Mouse (Mus musculus) right cerebral cortex, adult 2 months (tissue): ENCODE data around the gene Eif5a2.
"Not testable (repeated sequence)": the region's sequence is repeated elsewhere in the genome, so short reads cannot be mapped to it uniquely, and the experiment has no call there.

Source experiments
- DNase-seq, 2 experiments: peaks; one replicate each; pipeline ENCODE4 v3.0.0; 2021 to 2022; ENCODE audit warnings: low spot score in 2 of 2

Gene Eif5a2

GRCm38 (mm10) chr3:28780994-28781393 is at the start of gene Eif5a2:
TSS of gene Eif5a2 (plus strand) at chr3:28781276.
- DNase-seq: peak; percentile 91 to 92

- no peak for DNase-seq
These were observed 46.4 kb upstream of the Eif5a2 start for GRCm38 (mm10) chr3:28734712-28735111.

DNA sequence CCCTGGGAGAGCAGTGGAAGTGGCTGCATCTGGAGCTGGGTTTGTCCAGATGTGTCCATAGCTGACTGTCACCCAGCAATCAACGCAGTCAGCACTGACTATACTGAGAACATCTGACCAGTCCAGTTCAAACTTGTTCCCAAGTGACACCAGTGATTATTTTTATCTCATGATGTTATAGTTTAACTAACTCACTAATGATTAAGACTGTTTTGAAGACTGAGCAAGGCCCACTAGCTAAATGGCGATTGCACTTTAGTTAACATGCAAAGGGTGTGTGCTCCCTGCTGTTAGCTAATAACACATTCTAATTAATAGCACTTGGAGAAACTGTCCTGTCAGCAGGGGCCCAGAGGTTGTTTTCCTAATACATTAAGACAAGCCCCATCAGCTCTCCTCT is 44.1 kb upstream of the Eif5a2 start:
- no peak for DNase-seq

DNA sequence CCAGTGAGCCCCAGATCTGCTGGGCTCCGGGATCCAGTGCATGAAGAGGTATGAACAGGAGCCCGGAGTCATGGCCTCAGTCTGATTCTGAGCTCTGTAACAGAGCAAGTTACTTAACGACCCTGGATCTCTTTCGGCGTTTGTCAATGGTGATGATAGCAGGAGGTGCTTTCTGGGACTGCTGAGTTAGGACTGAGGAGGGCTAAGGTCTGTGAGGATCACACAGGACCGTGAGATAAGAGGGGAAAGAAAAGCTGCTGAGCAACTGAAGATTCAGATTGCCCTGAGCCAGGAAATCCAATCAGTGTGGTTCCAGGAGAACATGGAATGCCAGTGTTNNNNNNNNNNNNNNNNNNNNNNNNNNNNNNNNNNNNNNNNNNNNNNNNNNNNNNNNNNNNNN is 40.7 kb upstream of the Eif5a2 start:
- DNase-seq: no peak

- no peak for DNase-seq
These were observed 37.8 kb upstream of the Eif5a2 start for GRCm38 (mm10) chr3:28743251-28743650.

- DNase-seq: peak; percentile 84 to 89
These were observed 35.1 kb upstream of the Eif5a2 start for GRCm38 (mm10) chr3:28745835-28746483.

DNA sequence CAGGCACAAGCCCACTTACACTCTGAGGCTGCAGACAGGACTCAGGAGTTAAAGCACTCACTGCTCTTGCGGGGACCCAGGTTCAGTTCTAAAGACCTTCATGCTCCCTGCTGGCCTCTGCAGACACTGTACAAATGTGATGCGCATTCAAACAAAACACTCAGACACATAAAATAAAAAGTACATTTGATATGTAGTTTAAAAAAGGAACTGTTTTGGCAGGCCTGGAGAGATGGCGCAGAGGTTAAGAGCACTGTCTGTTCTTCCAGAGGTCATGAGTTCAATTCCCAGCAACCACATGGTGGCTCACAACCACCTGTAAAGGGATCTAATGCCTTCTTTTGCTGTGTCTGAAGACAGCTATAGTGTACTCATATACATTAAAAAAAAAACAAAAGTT is 32.9 kb upstream of the Eif5a2 start:
- DNase-seq: no peak

- no peak for DNase-seq
These were observed 32.1 kb upstream of the Eif5a2 start for GRCm38 (mm10) chr3:28748956-28749355.

DNA sequence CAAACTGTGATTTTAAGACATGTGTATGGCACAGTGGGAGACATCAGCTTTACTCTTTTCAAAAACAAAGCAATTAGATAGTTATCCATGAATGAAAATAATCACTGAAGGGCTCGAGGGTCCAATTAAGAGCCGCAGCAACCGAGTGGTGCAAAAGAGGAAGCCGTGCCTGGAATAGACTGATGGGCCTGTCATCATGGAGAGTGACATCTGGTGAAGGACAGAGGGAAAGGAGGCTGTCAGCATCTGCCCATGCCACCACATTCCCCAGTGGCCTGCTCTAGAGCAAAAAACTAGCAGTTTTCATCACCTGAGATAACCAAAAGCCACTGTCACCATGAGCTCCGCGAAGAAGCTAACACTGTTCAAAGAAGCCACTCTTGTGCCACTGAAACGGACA is 25.6 kb upstream of the Eif5a2 start:
- DNase-seq: no peak

- DNase-seq: no peak
These were observed 19.8 kb upstream of the Eif5a2 start for GRCm38 (mm10) chr3:28761225-28761789.

GRCm38 (mm10) chr3:28766935-28767334 is 14.1 kb upstream of the Eif5a2 start:
- DNase-seq: no peak

- no peak for DNase-seq
These were observed 12.9 kb upstream of the Eif5a2 start for GRCm38 (mm10) chr3:28768222-28768621.

DNA sequence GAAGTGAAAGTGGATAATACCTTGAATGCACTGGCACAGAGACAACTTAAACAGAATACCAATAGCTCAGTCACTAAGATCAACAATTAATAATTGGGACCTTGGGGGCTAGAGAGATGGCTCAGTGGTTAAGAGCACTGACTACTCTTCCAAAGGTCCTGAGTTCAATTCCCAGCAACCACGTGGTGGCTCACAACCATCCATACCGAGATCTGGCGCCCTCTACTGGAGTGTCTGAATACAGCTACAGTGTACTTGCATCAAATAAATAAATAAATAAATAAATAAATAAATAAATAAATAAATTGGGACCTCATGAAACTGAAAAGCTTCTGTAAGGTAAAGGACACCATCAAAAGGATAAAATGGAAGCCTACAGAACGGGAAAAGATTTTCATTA is 8.2 kb upstream of the Eif5a2 start:
- not testable (repeated sequence) for DNase-seq

DNA sequence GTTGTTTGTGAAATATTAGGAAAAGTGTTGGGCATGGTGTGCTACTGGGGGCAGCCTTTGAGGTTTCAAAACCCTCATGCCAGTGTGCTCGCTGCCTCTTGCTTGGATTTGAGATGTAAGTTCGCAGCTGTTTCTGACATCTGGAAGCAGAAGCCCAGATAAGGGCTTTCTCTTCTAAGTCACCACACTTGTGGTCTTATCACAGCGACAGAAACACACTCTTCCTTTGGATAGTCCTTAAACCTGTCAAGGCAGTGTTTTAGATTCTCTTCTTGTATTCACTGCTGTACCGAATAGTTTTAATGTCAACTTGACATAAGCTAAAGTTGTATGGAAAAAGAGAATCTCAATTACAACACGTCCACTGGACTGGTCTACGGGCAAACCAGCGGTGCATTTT is 5.7 kb upstream of the Eif5a2 start:
- no peak for DNase-seq

DNA sequence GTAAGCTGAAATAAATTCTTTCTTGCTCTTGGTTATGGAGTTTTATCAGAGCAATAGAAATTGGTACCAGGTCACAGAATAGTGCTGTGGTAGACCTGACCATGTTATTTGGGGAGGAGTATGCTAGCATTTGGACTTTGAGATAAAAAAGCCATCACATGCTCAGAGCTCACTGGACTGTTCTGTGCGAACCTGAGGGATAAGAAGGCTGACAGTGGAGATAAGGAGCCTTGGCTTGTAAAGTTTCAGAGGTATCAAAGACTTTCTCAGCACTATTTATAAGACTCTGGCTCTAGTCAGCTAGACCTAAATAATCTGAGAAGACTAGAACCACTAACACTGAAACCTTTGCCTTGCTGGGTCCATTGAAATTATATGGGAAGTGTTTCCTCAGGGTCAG is 5.1 kb upstream of the Eif5a2 start:
- no peak for DNase-seq

- no peak for DNase-seq
These were observed 4.6 kb upstream of the Eif5a2 start for GRCm38 (mm10) chr3:28776491-28776890.

GRCm38 (mm10) chr3:28780511-28780910 is 565 bp upstream of the Eif5a2 start:
- no peak for DNase-seq

DNA sequence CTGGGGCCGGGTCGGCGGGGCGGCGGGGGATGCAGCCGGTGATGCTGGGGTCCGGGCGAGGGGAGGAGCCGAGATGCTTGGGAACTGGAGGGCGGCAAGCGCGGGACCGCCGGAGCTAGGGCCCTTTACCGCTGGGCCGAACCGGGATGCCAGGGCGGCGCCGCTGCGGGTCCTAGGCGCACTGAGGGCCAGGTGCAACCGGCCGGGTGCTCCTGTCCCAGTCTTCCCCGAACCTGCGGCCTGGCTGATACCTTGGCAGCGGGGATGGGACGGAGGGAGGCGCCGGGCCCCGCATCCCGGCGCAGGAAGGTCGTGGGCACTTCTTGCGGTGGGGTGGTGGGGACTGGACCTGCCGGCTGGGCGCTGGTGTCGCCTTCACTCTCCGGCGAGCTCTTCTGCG is 346 bp downstream of the Eif5a2 start:
- DNase-seq: no peak

DNA sequence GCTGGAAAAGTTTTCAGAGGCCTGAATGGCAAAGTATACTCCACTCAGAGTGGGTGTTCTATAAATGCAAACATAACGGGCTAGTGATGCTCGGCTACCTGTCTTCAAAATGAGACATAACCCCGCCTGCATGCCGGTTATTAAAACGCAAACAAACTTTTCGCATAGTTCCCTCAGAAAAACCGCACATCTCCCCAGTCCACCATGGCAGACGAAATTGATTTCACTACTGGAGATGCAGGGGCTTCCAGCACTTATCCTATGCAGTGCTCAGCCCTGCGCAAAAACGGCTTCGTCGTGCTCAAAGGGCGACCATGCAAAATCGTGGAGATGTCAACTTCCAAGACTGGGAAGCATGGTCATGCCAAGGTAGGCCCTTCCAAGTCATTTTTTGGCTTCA is 772 bp downstream of the Eif5a2 start:
- no peak for DNase-seq

GRCm38 (mm10) chr3:28784176-28784575 is 3.1 kb downstream of the Eif5a2 start:
- DNase-seq: no peak

- DNase-seq: no peak
These were observed 13.8 kb downstream of the Eif5a2 start for GRCm38 (mm10) chr3:28794835-28795234.

GRCm38 (mm10) chr3:28805301-28806097 is 24.4 kb downstream of the Eif5a2 start, which contains the start of gene Rpl22l1:
TSS of gene Rpl22l1 (plus strand) at chr3:28805436.
- peak; percentile 99 for DNase-seq

DNA sequence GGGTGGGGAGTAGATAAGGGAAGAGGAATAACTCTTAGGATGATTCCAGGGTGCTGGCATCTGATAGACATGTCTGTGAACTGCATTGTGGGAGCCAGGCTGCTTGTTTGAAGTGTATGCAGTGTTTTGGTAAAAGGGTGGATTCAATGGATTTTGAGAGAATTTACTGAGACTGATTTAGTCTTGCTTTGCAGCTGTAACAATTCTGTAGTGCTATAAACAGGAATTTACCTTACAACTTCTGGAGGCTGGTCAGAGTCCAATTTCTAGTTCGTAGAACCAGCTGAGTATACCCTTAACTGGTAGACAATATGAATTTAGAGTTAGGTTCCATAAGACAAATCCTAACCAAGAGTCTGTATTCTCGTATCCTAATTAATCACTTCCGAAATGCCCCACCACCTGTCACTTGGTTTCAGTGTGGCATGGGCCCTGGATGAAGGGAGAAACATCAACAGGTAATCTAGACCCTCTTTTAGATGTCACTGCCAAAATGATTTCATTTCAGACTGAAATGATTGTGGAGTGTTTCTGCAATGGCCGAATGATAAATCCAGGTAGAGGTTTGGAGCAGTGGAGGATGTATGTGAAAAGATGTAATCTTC is 27.1 kb downstream of the Eif5a2 start:
- no peak for DNase-seq
